Mouse (Mus musculus): Measurements from ENCODE around the gene Dhrs3. TPM values are rescaled to one million over a fixed set of nuclear protein-coding genes. Genes with fewer than 3 reads are reported as not detected.

Gene Dhrs3
- polyA plus RNA-seq, 1 experiment from 2014 or later, result 6.8 TPM

GRCm38 (mm10) chr4:144961696-144962095 lies 69.1 kb downstream of the Dhrs3 start:
- Histone ChIP-seq H3K27ac (no peak overlapping the region), H3K4me1 (no peaks in the 10 kb centered on the region), H3K27me3 (no peaks in the 10 kb centered on the region), H3K36me3 (ENCODE audit: poor library complexity, severe bottlenecking) (no peaks in the 10 kb centered on the region), H3K4me3 (no peak overlapping the region), H3K9me3 (replicated peaks) (no peaks in the 10 kb centered on the region), H3K4me2 (no peak overlapping the region), H3K9ac (no peak overlapping the region)
- WGBS, result 75% methylated on average over 3 of the region's 3 CpGs
- ATAC-seq, result no peak

- Histone ChIP-seq H3K27me3 (no peaks in the 10 kb centered on the region), H3K9ac (no peak overlapping the region), H3K4me1 (no peaks in the 10 kb centered on the region), H3K9me3 (replicated peaks) (no peaks in the 10 kb centered on the region), H3K4me2 (no peak overlapping the region), H3K4me3 (no peak overlapping the region), H3K36me3 (ENCODE audit: poor library complexity, severe bottlenecking) (no peaks in the 10 kb centered on the region), H3K27ac (no peak overlapping the region)
- WGBS, result 82% methylated on average over 2 of the region's 2 CpGs
- ATAC-seq, result no peak; the same call in 1 of the 2 replicates
Observed at GRCm38 (mm10) chr4:144965255-144965654, 72.6 kb downstream of the Dhrs3 start.

- 100% methylated on average over 3 of the region's 3 CpGs for WGBS
- no peak for ATAC-seq
Observed at GRCm38 (mm10) chr4:144968371-144968770, 75.7 kb downstream of the Dhrs3 start.

GRCm38 (mm10) chr4:144969030-144969429 lies 76.4 kb downstream of the Dhrs3 start:
- Histone ChIP-seq H3K9me3 (replicated peaks) (no peaks in the 10 kb centered on the region), H3K4me1 (no peaks in the 10 kb centered on the region), H3K9ac (no peak overlapping the region), H3K27ac (no peak overlapping the region), H3K4me2 (no peak overlapping the region), H3K4me3 (no peak overlapping the region), H3K36me3 (ENCODE audit: poor library complexity, severe bottlenecking) (no peaks in the 10 kb centered on the region; the same call in 1 of the 2 replicates), H3K27me3 (no peaks in the 10 kb centered on the region)
- WGBS, result 83% methylated on average over 6 of the region's 6 CpGs
- no peak for ATAC-seq

More at GRCm38 (mm10) chr4:144968371-144968770, 75.7 kb downstream of the Dhrs3 start:
- no peaks in the 10 kb centered on the region; the same call in 1 of the 2 replicates for H3K36me3 ChIP-seq (ENCODE audit: poor library complexity, severe bottlenecking)
- H3K9ac ChIP-seq, result no peak overlapping the region
- H3K27ac ChIP-seq, result no peak overlapping the region
- H3K4me2 ChIP-seq, result no peak overlapping the region
- no peaks in the 10 kb centered on the region for H3K4me1 ChIP-seq
- H3K4me3 ChIP-seq, result no peak overlapping the region
- H3K9me3 ChIP-seq (replicated peaks), result no peaks in the 10 kb centered on the region
- no peaks in the 10 kb centered on the region for H3K27me3 ChIP-seq

GRCm38 (mm10) chr4:144971048-144971447 lies 78.4 kb downstream of the Dhrs3 start:
- no peak overlapping the region for H3K27ac ChIP-seq
- WGBS, result 99% methylated on average over 2 of the region's 2 CpGs
- H3K9ac ChIP-seq, result no peak overlapping the region
- no peaks in the 10 kb centered on the region for H3K27me3 ChIP-seq
- no peaks in the 10 kb centered on the region; the same call in 1 of the 2 replicates for H3K36me3 ChIP-seq (ENCODE audit: poor library complexity, severe bottlenecking)
- no peaks in the 10 kb centered on the region for H3K9me3 ChIP-seq (replicated peaks)
- ATAC-seq, result no peak
- no peak overlapping the region for H3K4me2 ChIP-seq
- H3K4me1 ChIP-seq, result no peaks in the 10 kb centered on the region
- H3K4me3 ChIP-seq, result no peak overlapping the region

GRCm38 (mm10) chr4:144972948-144973720 lies 80.5 kb downstream of the Dhrs3 start:
- Histone ChIP-seq H3K4me2 (no peak overlapping the region), H3K36me3 (ENCODE audit: poor library complexity, severe bottlenecking) (no peaks in the 10 kb centered on the region; the same call in 1 of the 2 replicates), H3K27ac (no peak overlapping the region), H3K9me3 (replicated peaks) (no peaks in the 10 kb centered on the region), H3K9ac (no peak overlapping the region), H3K27me3 (no peaks in the 10 kb centered on the region), H3K4me1 (no peaks in the 10 kb centered on the region), H3K4me3 (no peak overlapping the region)
- ATAC-seq, result no peak
- 84% methylated on average over 6 of the region's 6 CpGs for WGBS

- H3K4me1 ChIP-seq, result no peaks in the 10 kb centered on the region
- no peak overlapping the region for H3K4me3 ChIP-seq
- H3K27me3 ChIP-seq, result no peaks in the 10 kb centered on the region
- 84% methylated on average over 3 of the region's 3 CpGs for WGBS
- no peak for ATAC-seq
- no peak overlapping the region for H3K4me2 ChIP-seq
- no peak overlapping the region for H3K27ac ChIP-seq
- H3K36me3 ChIP-seq (ENCODE audit: poor library complexity, severe bottlenecking), result no peaks in the 10 kb centered on the region; the same call in 1 of the 2 replicates
- H3K9me3 ChIP-seq (replicated peaks), result no peaks in the 10 kb centered on the region
- no peak overlapping the region for H3K9ac ChIP-seq
Observed at GRCm38 (mm10) chr4:144974458-144974857, 81.8 kb downstream of the Dhrs3 start.

- Histone ChIP-seq H3K36me3 (ENCODE audit: poor library complexity, severe bottlenecking) (no peaks in the 10 kb centered on the region; the same call in 1 of the 2 replicates), H3K4me1 (no peaks in the 10 kb centered on the region), H3K27ac (no peak overlapping the region), H3K27me3 (no peaks in the 10 kb centered on the region), H3K9ac (no peak overlapping the region), H3K9me3 (replicated peaks) (no peaks in the 10 kb centered on the region), H3K4me3 (no peak overlapping the region), H3K4me2 (no peak overlapping the region)
- 39% methylated on average over 2 of the region's 2 CpGs for WGBS
- ATAC-seq, result no peak
Observed at GRCm38 (mm10) chr4:144975505-144975904, 82.9 kb downstream of the Dhrs3 start.

- H3K36me3 ChIP-seq (ENCODE audit: poor library complexity, severe bottlenecking), result no peaks in the 10 kb centered on the region; the same call in 1 of the 2 replicates
- H3K4me1 ChIP-seq, result no peaks in the 10 kb centered on the region
- 94% methylated on average over 1 of the region's 1 CpGs for WGBS
- no peak overlapping the region for H3K4me2 ChIP-seq
- no peak overlapping the region for H3K9ac ChIP-seq
- no peak overlapping the region for H3K4me3 ChIP-seq
- ATAC-seq, result no peak
- no peaks in the 10 kb centered on the region for H3K27me3 ChIP-seq
- H3K9me3 ChIP-seq (replicated peaks), result no peaks in the 10 kb centered on the region
- no peak overlapping the region for H3K27ac ChIP-seq
Observed at GRCm38 (mm10) chr4:144977057-144977456, 84.4 kb downstream of the Dhrs3 start.

Other genes starting within 250 kb of the Dhrs3 start
- gene Gm436, start 206.5 kb upstream of the Dhrs3 start, polyA plus RNA-seq (2015; fragmentation: Nextera tagmentation; extraction: Ambion mirVana), result not detected in 2 replicates
- gene Gm13178, start 171.4 kb upstream of the Dhrs3 start, polyA plus RNA-seq (2015; fragmentation: Nextera tagmentation; extraction: Ambion mirVana), result not detected in 2 replicates
- not detected in 2 replicates for gene Gm438, start 106.2 kb upstream of the Dhrs3 start, polyA plus RNA-seq (2015; fragmentation: Nextera tagmentation; extraction: Ambion mirVana)